17 mouse cellular contexts compared by ENCODE assay signal in genomic region chr10:20668577-20668976, GRCm38 (mm10).
"Had no signal": no experiment of that assay in that cellular context is flagged by ENCODE, and none has a peak within 500 bp of the region (broad histone marks: within the 10 kb centered on the region; RNA-seq: fewer than 3 reads in every experiment).

No protein-coding gene starts in this region.

- H3K36me3 ChIP-seq: kidney, embryonic 15.5 days; limb, embryonic 10.5 days; liver, embryonic 15.5 days; neural tube, embryonic 15.5 days; stomach, embryonic 15.5 days had no signal

- H3K9ac ChIP-seq: kidney, embryonic 15.5 days; liver, embryonic 15.5 days; neural tube, embryonic 15.5 days; stomach, embryonic 15.5 days had no signal

- H3K4me3 ChIP-seq: kidney, embryonic 15.5 days; left cerebral cortex, adult 2 months; limb, embryonic 10.5 days; liver, embryonic 15.5 days; megakaryocyte, embryonic 14.5 days; myocyte; neural tube, embryonic 15.5 days; stomach, embryonic 15.5 days had no signal

- H3K4me1 ChIP-seq: kidney, embryonic 15.5 days; limb, embryonic 10.5 days; liver, embryonic 15.5 days had no signal

- DNase-seq: kidney, adult 2 months; kidney, postnatal 14 days; lung, adult 2 months; lung, postnatal 10 days; right cerebral cortex, postnatal 4 days; thymus, adult 2 months; thymus, postnatal 25 days had no signal

- H3K27me3 ChIP-seq: kidney, embryonic 15.5 days; liver, embryonic 15.5 days; megakaryocyte, embryonic 14.5 days; neural tube, embryonic 15.5 days; stomach, embryonic 15.5 days had no signal

- H3K27ac ChIP-seq: kidney, embryonic 15.5 days; limb, embryonic 10.5 days; liver, embryonic 15.5 days; macrophage; neural tube, embryonic 15.5 days; stomach, embryonic 15.5 days had no signal

- H3K4me2 ChIP-seq: kidney, embryonic 15.5 days; liver, embryonic 11.5 days; liver, embryonic 15.5 days; neural tube, embryonic 15.5 days; stomach, embryonic 15.5 days had no signal

- H3K9me3 ChIP-seq: kidney, embryonic 15.5 days; limb, embryonic 10.5 days; liver, embryonic 15.5 days; neural tube, embryonic 15.5 days; stomach, embryonic 15.5 days had no signal
